Mouse (Mus musculus): ENCODE measurements around the gene Cdsn.
"Not testable (repeated sequence)": the region's sequence is repeated elsewhere in the genome, so short reads cannot be mapped to it uniquely, and the experiment has no call there.

The Cdsn gene
- long read RNA-seq, experiment 1 = 0 reads
- long read RNA-seq, experiment 2 = 0 reads

DNA sequence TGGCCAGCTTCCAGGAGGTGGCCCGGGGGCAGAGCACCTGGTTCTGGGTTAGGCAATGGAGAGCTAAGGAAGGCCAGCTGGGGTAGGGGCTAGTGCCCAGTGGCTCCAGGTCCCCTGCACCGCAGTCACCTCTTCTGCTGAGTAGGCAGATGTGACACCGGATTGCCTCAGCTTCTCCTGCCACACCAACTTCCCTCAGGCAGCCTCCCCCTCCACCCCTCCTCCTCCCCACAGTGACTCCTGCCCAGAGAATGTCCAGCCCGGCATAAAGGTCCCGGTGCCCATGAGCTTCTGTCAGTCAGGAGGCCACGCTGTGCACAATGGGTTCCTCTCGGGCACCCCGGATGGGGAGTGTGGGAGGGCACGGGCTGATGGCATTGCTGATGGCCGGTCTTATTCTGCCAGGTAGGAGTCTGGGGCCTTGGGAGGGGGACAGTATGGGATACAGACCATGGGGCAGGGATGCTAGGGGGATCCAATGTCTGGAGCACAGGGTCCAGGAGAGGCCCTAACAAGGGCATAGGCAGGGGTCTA is at the start of gene Cdsn:
Gene Cdsn, plus strand, starts transcription at position 248 of the 534 bp plus-strand sequence.
- intact Hi-C loops (cut with DNase I) = no loop called here

- intact Hi-C loops (cut with DNase I) = no loop called here
Measured at GRCm38 (mm10) chr17:35502226-35502625, 49.7 kb upstream of the Cdsn start.

DNA sequence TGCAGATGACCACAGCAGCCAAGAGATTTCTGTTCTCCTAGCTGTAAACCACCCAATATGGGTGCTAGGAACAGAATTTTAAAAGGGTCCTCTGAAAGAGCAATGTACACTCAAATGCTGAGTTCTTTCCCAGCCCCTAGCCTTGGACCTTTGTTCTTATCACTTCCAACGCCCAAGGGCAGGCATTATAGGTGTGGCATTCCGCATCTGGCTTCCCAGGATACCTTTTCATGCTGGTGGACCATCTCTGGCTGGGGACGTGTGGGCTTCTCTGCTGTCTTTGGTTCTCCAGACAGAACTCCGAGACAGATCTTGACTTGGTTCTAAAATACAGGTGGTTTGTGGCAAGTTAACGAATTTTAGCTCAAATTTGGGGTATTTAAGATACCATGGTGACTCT is 49.2 kb upstream of the Cdsn start:
- intact Hi-C loops (cut with DNase I) = no loop called here

DNA sequence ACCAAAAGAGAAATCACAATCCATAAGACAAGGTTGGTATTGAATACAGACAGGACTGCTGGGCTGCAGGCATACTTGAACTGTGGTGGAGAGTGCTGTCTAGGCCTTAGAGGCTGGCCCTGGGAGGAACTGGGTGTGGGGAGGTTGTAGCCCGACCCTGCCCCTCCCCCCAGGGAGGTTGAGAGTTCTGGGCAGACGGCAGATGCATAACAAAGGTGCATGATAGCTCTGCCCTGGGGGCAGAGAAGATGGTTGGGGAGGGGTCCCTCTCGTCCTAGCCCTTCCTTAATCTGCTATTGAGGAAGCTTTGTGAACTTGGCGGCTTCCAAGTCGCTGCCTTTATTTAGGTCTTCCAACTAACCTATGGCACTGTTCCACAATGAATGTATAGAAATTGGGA is 48.1 kb upstream of the Cdsn start:
- intact Hi-C loops (cut with DNase I) = no loop called here

DNA sequence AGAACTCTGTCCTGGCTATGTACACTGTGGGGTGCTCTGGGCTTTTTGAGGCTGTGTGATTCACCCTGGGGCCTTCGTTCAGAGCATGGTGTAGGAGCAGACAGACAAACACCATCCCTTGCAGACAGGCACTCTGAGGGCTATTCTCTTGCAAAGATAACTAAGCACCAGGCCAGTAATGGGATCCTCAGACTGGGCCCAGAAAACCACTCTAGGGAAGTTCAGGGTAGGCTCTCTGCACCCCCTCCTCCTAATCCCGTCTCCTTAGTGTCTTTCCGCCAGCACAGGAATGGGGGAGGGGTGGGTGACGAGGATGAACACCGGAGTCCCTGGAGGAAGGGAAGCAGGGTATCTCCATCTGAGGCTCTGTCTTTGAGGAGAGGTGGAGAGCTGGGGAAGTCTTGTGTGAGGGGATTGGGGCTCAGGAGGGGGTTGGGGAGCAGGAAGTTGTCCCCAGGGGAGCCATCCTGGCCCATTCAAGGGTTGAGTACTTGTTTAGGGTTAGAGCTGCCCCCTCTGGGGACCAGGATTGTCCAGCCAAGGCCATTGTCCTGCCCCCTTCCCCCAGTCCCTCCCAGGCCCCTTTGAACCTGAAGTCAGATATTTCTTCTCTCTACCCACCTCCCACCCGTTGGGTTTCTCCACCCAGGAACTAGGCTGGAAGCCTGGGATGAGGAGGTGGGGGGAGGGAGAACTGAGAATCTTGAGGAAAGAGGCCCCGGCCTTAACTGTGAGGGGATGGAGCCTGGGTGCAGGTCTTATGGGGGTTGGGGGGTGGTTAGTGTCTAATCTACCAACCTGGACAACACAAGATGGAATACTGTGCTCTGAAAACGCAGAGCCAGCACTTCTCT is 47.1 kb upstream of the Cdsn start:
- intact Hi-C loops (cut with DNase I) = no loop called here

- intact Hi-C loops (cut with DNase I) = no loop called here
Measured at GRCm38 (mm10) chr17:35505776-35506175, 46.2 kb upstream of the Cdsn start, which contains the start of gene Pou5f1. Gene Pou5f1, plus strand, starts transcription at chr17:35506018.

DNA sequence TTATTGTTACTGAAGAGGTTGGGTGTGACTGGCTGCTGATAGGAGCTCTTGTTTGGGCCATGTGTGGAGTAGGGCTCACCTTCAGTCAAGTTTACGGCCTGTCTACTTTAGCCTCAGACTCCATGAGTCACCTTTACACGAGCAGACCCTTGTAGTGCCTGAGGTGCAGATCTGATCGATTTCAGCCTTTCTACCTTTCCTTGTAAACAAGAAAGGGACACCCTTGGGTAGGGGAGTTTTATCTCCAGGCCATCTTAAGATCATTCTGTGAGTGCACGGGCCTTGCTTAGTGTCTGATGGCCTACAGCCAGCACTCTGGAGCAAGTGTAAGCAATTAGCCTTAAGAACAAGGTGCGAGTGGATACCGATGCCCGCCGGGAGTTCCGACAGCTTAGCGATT is 45.0 kb upstream of the Cdsn start:
- intact Hi-C loops (cut with DNase I) = no loop called here

GRCm38 (mm10) chr17:35507556-35508260 is 44.2 kb upstream of the Cdsn start:
- intact Hi-C loops (cut with DNase I) = no loop called here

GRCm38 (mm10) chr17:35508279-35508678 is 43.6 kb upstream of the Cdsn start:
- intact Hi-C loops (cut with DNase I) = not testable (repeated sequence)

DNA sequence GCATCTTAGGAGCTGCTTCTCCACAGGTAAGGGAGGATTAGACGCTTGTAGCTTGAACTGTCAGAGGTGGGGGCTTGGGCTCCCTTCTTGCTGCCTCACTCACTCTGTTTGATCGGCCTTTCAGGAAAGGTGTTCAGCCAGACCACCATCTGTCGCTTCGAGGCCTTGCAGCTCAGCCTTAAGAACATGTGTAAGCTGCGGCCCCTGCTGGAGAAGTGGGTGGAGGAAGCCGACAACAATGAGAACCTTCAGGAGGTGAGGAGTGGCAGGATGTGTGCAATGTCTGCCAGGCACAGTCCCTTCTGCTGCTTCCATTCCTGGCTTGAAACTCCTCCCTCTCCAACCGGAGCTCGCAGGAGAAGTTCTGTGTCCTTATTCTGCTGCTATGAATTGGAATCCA is 42.6 kb upstream of the Cdsn start:
- intact Hi-C loops (cut with DNase I) = no loop called here

GRCm38 (mm10) chr17:35512916-35513626 is 38.9 kb upstream of the Cdsn start:
- intact Hi-C loops (cut with DNase I) = no loop called here

DNA sequence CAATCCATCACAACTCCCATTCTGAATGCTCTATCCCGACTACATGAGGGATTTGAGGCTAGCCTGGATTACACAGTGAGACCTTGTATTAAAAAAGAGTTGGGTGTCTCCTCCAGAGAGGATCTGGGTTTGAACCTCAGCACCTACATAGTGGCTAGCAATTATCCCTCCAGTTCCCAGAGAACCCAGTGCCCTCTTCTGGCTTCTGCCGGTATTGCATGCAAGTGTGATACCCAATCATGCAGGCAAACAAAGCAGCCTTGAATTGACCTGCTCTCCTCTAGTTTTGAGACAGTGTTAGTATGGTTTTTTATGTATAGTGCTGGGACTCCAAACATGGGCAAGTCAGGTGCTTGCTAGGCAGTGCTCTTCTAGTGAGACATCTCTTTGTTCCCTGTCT is 38.0 kb upstream of the Cdsn start:
- intact Hi-C loops (cut with DNase I) = no loop called here

DNA sequence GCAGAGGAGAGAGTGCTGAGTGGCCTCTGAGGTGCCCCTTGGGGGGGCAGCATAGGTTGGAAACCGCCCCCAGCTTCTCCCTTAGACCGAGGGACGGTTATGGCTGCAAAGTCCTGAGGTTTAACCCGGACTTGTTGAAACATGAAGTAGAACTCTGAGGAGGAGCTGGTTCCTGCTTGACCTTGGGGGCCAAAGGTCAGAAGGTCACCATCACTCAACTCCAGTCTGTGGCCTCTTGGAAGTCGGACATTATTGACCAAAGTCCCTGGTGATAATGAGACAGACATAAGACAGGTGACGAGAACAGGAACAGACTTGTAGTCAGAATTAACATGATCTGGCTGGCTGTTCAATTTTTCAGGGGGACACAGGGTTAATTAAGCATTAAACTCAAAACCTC is 37.2 kb upstream of the Cdsn start:
- intact Hi-C loops (cut with DNase I) = no loop called here

DNA sequence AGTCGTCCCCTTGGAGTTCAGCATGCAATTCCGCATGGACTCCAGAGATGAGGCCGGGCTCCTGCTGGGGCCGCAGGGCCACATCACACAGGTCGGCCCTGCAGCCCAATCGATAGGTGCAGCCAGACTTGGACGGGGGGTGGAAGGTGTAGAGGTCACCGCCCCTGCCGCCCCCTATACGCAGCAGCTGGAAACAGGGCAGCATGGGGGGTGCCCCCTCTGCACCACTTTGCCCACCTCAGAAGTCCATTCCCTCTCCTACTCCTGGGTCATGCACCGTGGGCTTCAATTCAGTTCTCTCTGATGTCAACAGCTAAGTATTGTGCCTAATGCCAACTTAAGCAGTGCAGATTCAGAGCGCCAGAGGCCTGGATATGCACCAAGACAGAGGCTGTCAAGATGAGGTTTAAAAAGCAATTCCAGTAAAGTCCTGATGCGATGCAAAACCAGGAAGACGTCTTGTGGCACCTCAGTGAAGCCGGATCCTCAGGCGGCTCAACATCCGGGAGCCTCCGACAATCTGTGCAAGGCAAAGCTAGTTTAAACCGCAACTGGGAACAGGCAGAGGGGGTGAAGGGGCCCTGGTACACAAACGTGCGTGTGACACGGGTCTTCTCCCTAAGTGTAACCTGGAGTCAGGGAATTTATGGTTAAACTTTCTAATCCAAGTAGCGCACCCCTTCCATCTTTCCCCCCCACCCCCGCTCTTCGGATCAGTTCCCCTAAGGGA is 35.9 kb upstream of the Cdsn start:
- intact Hi-C loops (cut with DNase I) = no loop called here

DNA sequence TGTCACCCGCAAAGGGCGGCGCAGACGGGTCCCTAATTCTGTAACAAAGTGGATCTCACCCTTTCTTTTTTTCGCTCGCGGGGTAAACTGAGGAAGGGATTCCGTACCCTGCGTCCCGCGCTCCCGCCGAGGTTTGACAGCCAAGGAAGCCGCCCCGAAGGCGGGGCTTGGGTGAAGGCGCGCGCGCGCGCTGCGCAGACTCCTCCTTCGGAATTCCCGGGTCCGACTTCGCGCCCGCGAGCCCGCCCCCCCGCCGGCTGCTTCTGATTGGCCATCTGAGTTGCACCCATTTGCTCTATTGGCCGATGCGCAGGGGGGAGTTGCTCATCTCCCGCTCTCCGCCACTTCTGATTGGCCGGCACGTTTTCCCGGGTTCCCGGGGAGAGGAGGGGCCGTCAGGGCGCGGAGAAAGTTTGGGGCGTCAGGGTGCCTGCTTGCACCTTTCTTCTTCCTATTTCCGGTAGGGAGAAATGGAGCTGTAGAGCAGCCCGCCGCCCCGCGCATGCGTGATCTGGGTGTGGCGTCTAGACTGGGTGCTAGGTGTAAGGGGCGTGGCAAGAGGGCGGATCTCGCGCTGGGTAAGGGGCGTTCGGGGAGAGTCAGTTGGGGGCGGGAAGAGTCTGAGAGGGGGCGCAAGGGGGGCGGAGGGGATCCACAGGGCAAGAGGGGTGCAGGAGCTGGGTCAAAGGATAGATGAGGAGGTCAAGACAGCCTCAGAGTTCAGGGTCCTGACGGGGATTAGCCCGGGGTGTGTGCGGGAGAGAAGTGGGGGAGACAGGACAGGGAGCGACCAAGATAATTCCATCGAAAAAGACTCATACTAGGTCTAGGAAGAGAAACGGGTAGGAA is 35.1 kb upstream of the Cdsn start, which contains the start of the genes Tcf19 and Cchcr1:
Gene Tcf19, minus strand, starts transcription at position 173 of the 849 bp plus-strand sequence.
Gene Cchcr1, plus strand, starts transcription at position 449 of the 849 bp plus-strand sequence.
- intact Hi-C loops (cut with DNase I) = no loop called here

- intact Hi-C loops (cut with DNase I) = no loop called here
Measured at GRCm38 (mm10) chr17:35517526-35517925, 34.4 kb upstream of the Cdsn start.

- intact Hi-C loops (cut with DNase I) = no loop called here
Measured at GRCm38 (mm10) chr17:35524354-35524753, 27.6 kb upstream of the Cdsn start.

DNA sequence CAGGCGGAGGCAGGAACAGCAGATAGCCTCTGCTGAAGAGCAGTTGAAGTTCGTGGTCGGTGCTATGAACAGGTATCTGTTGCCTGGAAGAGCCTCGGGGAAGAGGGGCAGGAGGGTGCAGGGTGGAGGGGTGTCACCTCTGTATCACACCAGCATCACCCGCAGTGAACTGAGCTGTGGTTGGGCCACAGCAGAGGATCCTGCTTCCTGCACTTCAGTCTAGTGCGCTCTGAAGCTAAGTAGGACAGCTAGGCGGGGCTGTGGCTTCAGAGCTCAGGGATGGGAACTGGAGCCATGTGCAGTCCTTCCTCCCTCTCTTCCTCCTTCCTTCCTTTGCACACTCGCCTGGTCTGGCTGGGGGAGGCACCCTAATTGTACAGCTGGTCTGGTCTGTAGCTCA is 25.3 kb upstream of the Cdsn start:
- intact Hi-C loops (cut with DNase I) = no loop called here

DNA sequence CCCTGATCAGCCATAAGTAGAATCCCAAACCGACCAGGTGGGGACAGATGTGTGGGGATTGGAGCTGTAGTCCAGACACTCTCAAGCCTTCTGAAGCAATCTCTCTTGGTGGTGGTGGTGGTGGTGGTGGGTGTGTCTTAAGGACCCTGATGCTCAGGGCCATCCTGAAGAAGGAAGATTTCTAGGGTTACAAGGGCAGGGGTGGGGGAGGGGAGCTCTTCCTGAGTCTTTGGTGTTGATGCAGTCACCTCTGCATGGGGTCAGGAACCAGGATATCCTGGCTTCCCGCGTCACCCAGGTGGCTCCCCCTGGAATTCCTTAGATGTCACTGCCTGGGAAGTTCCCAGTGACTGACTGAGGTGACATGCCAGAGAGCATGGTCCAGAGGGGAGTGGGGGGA is 19.6 kb upstream of the Cdsn start:
- intact Hi-C loops (cut with DNase I) = no loop called here

- intact Hi-C loops (cut with DNase I) = no loop called here
Measured at GRCm38 (mm10) chr17:35532901-35533300, 19.0 kb upstream of the Cdsn start, which contains the start of gene Psors1c2. Gene Psors1c2, plus strand, starts transcription at chr17:35533201.

All from adrenal gland (tissue).